Mouse (Mus musculus): Measurements from ENCODE around the gene Sh2b2. TPM values are rescaled to one million over a fixed set of nuclear protein-coding genes. Genes with fewer than 3 reads are reported as not detected.
"Not testable (repeated sequence)": the region's sequence is repeated elsewhere in the genome, so short reads cannot be mapped to it uniquely, and the experiment has no call there.

Gene Sh2b2
- polyA plus RNA-seq, 1 experiment: 18.8 TPM

DNA sequence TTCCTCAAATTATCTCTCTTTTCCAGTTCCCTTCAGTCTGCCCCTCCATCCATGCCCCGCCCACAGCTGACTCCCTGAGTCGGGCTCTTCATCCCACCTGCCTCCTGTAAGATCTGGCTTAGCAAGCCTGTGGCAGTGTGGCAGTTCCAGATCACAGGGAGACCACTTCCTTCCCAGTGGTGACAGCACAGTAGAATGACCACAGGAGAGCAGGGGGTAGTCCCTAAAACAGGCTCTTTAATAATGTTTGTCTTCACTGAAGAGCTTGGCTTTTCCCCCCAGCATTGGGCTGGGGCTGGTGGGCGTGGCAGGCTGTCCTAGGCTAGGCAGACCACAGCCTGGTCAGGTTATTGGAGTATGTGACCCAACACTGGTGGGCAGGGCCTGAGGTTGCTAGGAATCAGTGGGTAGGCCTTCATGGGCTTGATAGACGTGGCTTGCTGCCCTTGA, 28.4 kb downstream of the Sh2b2 start:
- Histone ChIP-seq H3K4me3 (ENCODE audit: extremely low read depth, insufficient read depth, insufficient read length) (no peak overlapping the region), H3K4me1 (ENCODE audit: control insufficient read depth, insufficient read depth, insufficient read length) (no peaks in the 10 kb centered on the region), H3K27ac (ENCODE audit: insufficient read depth, low read length) (no peak overlapping the region), H3K36me3 (ENCODE audit: control insufficient read depth, insufficient read depth, low read length) (no peaks in the 10 kb centered on the region), H3K27me3 (ENCODE audit: control insufficient read depth, insufficient read depth, low read length) (no peaks in the 10 kb centered on the region)
- DNase-seq (ENCODE audit: low read depth in 1 of 2, low spot score in 2 of 2): no peak
- WGBS: 50% methylated on average over 4 of the region's 4 CpGs
- TF ChIP-seq CTCF (IDR thresholded peaks at IDR 0.05; ENCODE audit: extremely low read depth, insufficient read depth, insufficient read length, insufficient replicate concordance): no peak
- TF ChIP-seq POLR2A (IDR thresholded peaks at IDR 0.05; ENCODE audit: low read depth, low read length): no peak

- DNase-seq (ENCODE audit: low read depth in 1 of 2, low spot score in 2 of 2): no peak
- H3K4me3 ChIP-seq (ENCODE audit: extremely low read depth, insufficient read depth, insufficient read length): no peak overlapping the region
- whole genome bisulfite sequencing: 68% methylated on average over 18 of the region's 18 CpGs
Measured at GRCm38 (mm10) chr5:136217004-136217665, 29.2 kb downstream of the Sh2b2 start.

DNA sequence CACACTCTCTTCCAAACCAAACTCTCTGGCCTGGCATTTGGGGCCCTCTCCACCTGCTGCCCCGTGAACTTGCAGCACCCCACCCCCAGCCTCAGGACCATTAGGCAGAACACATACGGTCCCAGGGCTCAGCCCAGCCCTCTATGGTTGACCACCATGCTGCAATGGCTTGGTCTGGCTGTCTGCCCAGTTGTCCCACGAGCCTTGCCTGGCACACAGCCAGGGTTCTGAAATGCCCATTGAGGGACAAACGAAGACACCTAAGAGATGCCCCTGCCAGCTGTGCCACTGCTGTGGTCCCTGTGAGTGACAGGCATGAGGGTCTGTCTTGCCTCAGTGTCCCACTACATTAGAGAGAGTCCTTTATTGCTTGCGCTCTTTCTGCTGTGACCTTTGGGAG, 30.4 kb downstream of the Sh2b2 start:
- H3K27ac ChIP-seq (ENCODE audit: insufficient read depth, low read length): no peak overlapping the region
- H3K4me1 ChIP-seq (ENCODE audit: control insufficient read depth, insufficient read depth, insufficient read length): no peaks in the 10 kb centered on the region
- DNase-seq (ENCODE audit: low read depth in 1 of 2, low spot score in 2 of 2): no peak
- H3K36me3 ChIP-seq (ENCODE audit: control insufficient read depth, insufficient read depth, low read length): no peaks in the 10 kb centered on the region
- H3K27me3 ChIP-seq (ENCODE audit: control insufficient read depth, insufficient read depth, low read length): no peaks in the 10 kb centered on the region
- WGBS: 64% methylated on average over 5 of the region's 5 CpGs
- no peak overlapping the region for H3K4me3 ChIP-seq (ENCODE audit: extremely low read depth, insufficient read depth, insufficient read length)
- TF ChIP-seq POLR2A (IDR thresholded peaks at IDR 0.05; ENCODE audit: low read depth, low read length) (no peak), CTCF (IDR thresholded peaks at IDR 0.05; ENCODE audit: extremely low read depth, insufficient read depth, insufficient read length, insufficient replicate concordance) (no peak)

More at GRCm38 (mm10) chr5:136217004-136217665, 29.2 kb downstream of the Sh2b2 start:
- TF ChIP-seq CTCF (IDR thresholded peaks at IDR 0.05; ENCODE audit: extremely low read depth, insufficient read depth, insufficient read length, insufficient replicate concordance) (no peak), POLR2A (IDR thresholded peaks at IDR 0.05; ENCODE audit: low read depth, low read length) (no peak)
- H3K4me1 ChIP-seq (ENCODE audit: control insufficient read depth, insufficient read depth, insufficient read length): no peaks in the 10 kb centered on the region
- H3K27me3 ChIP-seq (ENCODE audit: control insufficient read depth, insufficient read depth, low read length): no peaks in the 10 kb centered on the region
- no peaks in the 10 kb centered on the region for H3K36me3 ChIP-seq (ENCODE audit: control insufficient read depth, insufficient read depth, low read length)
- no peak overlapping the region for H3K27ac ChIP-seq (ENCODE audit: insufficient read depth, low read length)

GRCm38 (mm10) chr5:136215211-136215610, 31.1 kb downstream of the Sh2b2 start:
- H3K4me1 ChIP-seq (ENCODE audit: control insufficient read depth, insufficient read depth, insufficient read length): no peaks in the 10 kb centered on the region
- no peak overlapping the region for H3K27ac ChIP-seq (ENCODE audit: insufficient read depth, low read length)
- no peak for TF ChIP-seq POLR2A (IDR thresholded peaks at IDR 0.05; ENCODE audit: low read depth, low read length)
- no peak for TF ChIP-seq CTCF (IDR thresholded peaks at IDR 0.05; ENCODE audit: extremely low read depth, insufficient read depth, insufficient read length, insufficient replicate concordance)
- 92% methylated on average over 3 of the region's 3 CpGs for WGBS
- DNase-seq (ENCODE audit: low read depth in 1 of 2, low spot score in 2 of 2): no peak
- no peaks in the 10 kb centered on the region for H3K27me3 ChIP-seq (ENCODE audit: control insufficient read depth, insufficient read depth, low read length)
- no peak overlapping the region for H3K4me3 ChIP-seq (ENCODE audit: extremely low read depth, insufficient read depth, insufficient read length)
- no peaks in the 10 kb centered on the region for H3K36me3 ChIP-seq (ENCODE audit: control insufficient read depth, insufficient read depth, low read length)

- no peaks in the 10 kb centered on the region for H3K4me1 ChIP-seq (ENCODE audit: control insufficient read depth, insufficient read depth, insufficient read length)
- 82% methylated on average over 5 of the region's 5 CpGs for WGBS
- TF ChIP-seq POLR2A (IDR thresholded peaks at IDR 0.05; ENCODE audit: low read depth, low read length) (no peak), CTCF (IDR thresholded peaks at IDR 0.05; ENCODE audit: extremely low read depth, insufficient read depth, insufficient read length, insufficient replicate concordance) (no peak)
Measured at GRCm38 (mm10) chr5:136213716-136214115, 32.6 kb downstream of the Sh2b2 start.

DNA sequence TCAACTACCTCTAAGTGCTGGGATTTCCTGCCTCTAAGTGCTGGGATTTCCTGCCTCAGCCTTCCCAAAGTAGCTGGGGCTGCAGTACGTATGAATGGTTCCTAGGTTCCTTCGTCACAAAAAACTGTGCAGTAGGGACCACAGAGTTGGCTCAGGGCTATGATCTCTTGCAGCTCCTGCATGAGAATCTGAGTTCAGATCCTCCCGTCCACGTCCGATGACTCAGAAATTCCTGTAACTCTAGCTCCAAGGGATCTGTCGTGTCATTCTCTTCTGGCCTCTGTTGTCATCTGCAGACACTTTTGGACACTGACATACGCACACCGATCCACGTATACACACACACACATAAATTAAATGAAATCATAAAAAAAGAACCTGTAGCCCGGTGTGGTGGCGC, 33.6 kb downstream of the Sh2b2 start:
- no peak for DNase-seq (ENCODE audit: low read depth in 1 of 2, low spot score in 2 of 2)
- no peaks in the 10 kb centered on the region for H3K4me1 ChIP-seq (ENCODE audit: control insufficient read depth, insufficient read depth, insufficient read length)
- no peak for TF ChIP-seq POLR2A (IDR thresholded peaks at IDR 0.05; ENCODE audit: low read depth, low read length)
- no peak for TF ChIP-seq CTCF (IDR thresholded peaks at IDR 0.05; ENCODE audit: extremely low read depth, insufficient read depth, insufficient read length, insufficient replicate concordance)
- H3K27me3 ChIP-seq (ENCODE audit: control insufficient read depth, insufficient read depth, low read length): no peaks in the 10 kb centered on the region
- no peak overlapping the region for H3K27ac ChIP-seq (ENCODE audit: insufficient read depth, low read length)
- H3K4me3 ChIP-seq (ENCODE audit: extremely low read depth, insufficient read depth, insufficient read length): no peak overlapping the region
- H3K36me3 ChIP-seq (ENCODE audit: control insufficient read depth, insufficient read depth, low read length): no peaks in the 10 kb centered on the region
- 91% methylated on average over 11 of the region's 11 CpGs for WGBS

More at GRCm38 (mm10) chr5:136213716-136214115, 32.6 kb downstream of the Sh2b2 start:
- no peaks in the 10 kb centered on the region for H3K27me3 ChIP-seq (ENCODE audit: control insufficient read depth, insufficient read depth, low read length)
- no peak for DNase-seq (ENCODE audit: low read depth in 1 of 2, low spot score in 2 of 2)
- H3K4me3 ChIP-seq (ENCODE audit: extremely low read depth, insufficient read depth, insufficient read length): no peak overlapping the region
- no peak overlapping the region for H3K27ac ChIP-seq (ENCODE audit: insufficient read depth, low read length)
- no peaks in the 10 kb centered on the region for H3K36me3 ChIP-seq (ENCODE audit: control insufficient read depth, insufficient read depth, low read length)

DNA sequence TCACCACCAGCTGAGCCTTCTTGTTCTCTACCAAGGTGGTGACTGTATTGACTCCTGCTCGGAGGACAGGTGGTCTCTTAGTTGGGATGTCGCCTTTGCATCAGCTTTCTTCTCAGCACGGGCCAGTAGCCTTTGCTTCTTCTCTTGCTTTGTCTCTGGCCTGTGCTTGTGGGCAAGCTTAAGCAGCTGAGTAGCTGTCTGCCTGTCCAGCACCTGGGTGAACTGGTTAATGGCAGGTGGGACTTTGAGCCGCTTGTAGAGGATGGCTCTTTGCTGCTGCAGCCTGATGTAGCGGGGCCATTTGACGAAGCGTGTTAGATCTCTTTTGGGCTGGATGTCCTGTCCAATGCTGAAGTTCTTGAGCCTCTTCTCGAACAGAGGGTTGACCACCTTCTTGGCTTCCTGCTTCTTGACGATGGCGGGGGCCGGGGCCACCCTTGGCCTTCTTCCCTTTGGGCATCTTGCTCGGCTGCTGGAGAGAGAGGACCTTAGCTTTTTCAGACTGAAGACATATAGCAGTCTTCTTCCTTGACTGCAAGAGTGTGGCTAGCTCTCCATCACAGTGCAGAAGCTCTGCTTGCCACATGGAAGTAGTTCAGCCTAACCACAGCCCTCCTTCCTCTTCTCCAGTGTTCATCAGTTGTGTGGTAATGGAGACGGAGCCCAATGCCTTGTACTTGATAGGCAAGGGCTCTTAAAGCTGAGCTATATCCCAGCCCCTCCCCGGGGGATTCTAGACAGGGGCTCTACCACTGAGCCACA, 34.8 kb downstream of the Sh2b2 start:
- not testable (repeated sequence) for H3K27me3 ChIP-seq (ENCODE audit: control insufficient read depth, insufficient read depth, low read length); H3K36me3 ChIP-seq (ENCODE audit: control insufficient read depth, insufficient read depth, low read length); H3K27ac ChIP-seq (ENCODE audit: insufficient read depth, low read length); H3K4me3 ChIP-seq (ENCODE audit: extremely low read depth, insufficient read depth, insufficient read length); H3K4me1 ChIP-seq (ENCODE audit: control insufficient read depth, insufficient read depth, insufficient read length); DNase-seq (ENCODE audit: low read depth in 1 of 2, low spot score in 2 of 2)
- 77% methylated on average over 14 of the region's 14 CpGs for WGBS

Data from spleen, adult 2 months (tissue).